Mouse (Mus musculus): ENCODE results near the gene Prpf40a. TPM values are rescaled to one million over a fixed set of nuclear protein-coding genes. Genes with fewer than 3 reads are reported as not detected.
A peak's percentile ranks its signal among the peaks of the same experiment; 100 is the strongest.

The Prpf40a gene
- 21.3 TPM for polyA plus RNA-seq (2012; fragmentation: generic; extraction: Trizol)
- long read RNA-seq, experiment 1, partial matches to known transcripts, result 13 of 23 reads
- long read RNA-seq, experiment 1, other reads (novel, unspliced or antisense), result 10 of 23 reads
- long read RNA-seq, experiment 2, partial matches to known transcripts, result 18 of 31 reads
- long read RNA-seq, experiment 2, other reads (novel, unspliced or antisense), result 13 of 31 reads

- H3K27me3 ChIP-seq (ENCODE audit: control insufficient read depth, insufficient read depth, insufficient read length), result no peaks in the 10 kb centered on the region
- peaks cover 91% of the 10 kb centered on the region for H3K79me2 ChIP-seq (ENCODE audit: control insufficient read depth, insufficient read depth)
- TF ChIP-seq MYOD1 (IDR thresholded peaks at IDR 0.05; ENCODE audit: control insufficient read depth, insufficient read length, low read depth) (no peak), MYOG (IDR thresholded peaks at IDR 0.05; ENCODE audit: control insufficient read depth, extremely low read depth, insufficient read length) (no peak), MAX (IDR thresholded peaks at IDR 0.05) (peak; percentile 56)
- H3K36me3 ChIP-seq (ENCODE audit: control insufficient read depth, insufficient read depth), result peaks cover 59% of the 10 kb centered on the region
- H3ac ChIP-seq (ENCODE audit: control insufficient read depth, insufficient read length, low read depth), result peak within 1 kb of the TSS; percentile 100
- peak within 1 kb of the TSS; percentile 97 for H3K4me3 ChIP-seq (ENCODE audit: insufficient read depth, poor library complexity, severe bottlenecking)
- H3K79me3 ChIP-seq (ENCODE audit: low read depth), result peaks cover 64% of the 10 kb centered on the region
Observed at GRCm38 (mm10) chr2:53190684-53191511, at the start of gene Prpf40a. Prpf40a (minus strand) TSS chr2:53191284.

GRCm38 (mm10) chr2:53222242-53222641, 31.2 kb upstream of the Prpf40a start:
- Histone ChIP-seq H3K4me3 (ENCODE audit: insufficient read depth, poor library complexity, severe bottlenecking) (no peak overlapping the region), H3K79me2 (ENCODE audit: control insufficient read depth, insufficient read depth) (no peaks in the 10 kb centered on the region), H3ac (ENCODE audit: control insufficient read depth, insufficient read length, low read depth) (no peak overlapping the region), H3K36me3 (ENCODE audit: control insufficient read depth, insufficient read depth) (peaks cover 17% of the 10 kb centered on the region), H3K27me3 (ENCODE audit: control insufficient read depth, insufficient read depth, insufficient read length) (no peaks in the 10 kb centered on the region), H3K79me3 (ENCODE audit: low read depth) (no peaks in the 10 kb centered on the region)
- TF ChIP-seq CEBPB (IDR thresholded peaks at IDR 0.05; ENCODE audit: low read depth) (no peak), MYOG (IDR thresholded peaks at IDR 0.05; ENCODE audit: control insufficient read depth, extremely low read depth, insufficient read length) (no peak), USF1 (IDR thresholded peaks at IDR 0.05; ENCODE audit: low read depth) (no peak), FOSL1 (IDR thresholded peaks at IDR 0.05; ENCODE audit: insufficient read depth, low read length, poor library complexity, severe bottlenecking) (no peak), MYOD1 (IDR thresholded peaks at IDR 0.05; ENCODE audit: control insufficient read depth, insufficient read length, low read depth) (no peak), MAX (IDR thresholded peaks at IDR 0.05) (no peak), CTCF (IDR thresholded peaks at IDR 0.05; ENCODE audit: control insufficient read depth, insufficient read depth, insufficient read length) (no peak)

- H3K27me3 ChIP-seq (ENCODE audit: control insufficient read depth, insufficient read depth, insufficient read length), result no peaks in the 10 kb centered on the region
- no peak for TF ChIP-seq USF1 (IDR thresholded peaks at IDR 0.05; ENCODE audit: low read depth)
- no peak for TF ChIP-seq CTCF (IDR thresholded peaks at IDR 0.05; ENCODE audit: control insufficient read depth, insufficient read depth, insufficient read length)
- TF ChIP-seq CEBPB (IDR thresholded peaks at IDR 0.05; ENCODE audit: low read depth), result no peak
- TF ChIP-seq MYOG (IDR thresholded peaks at IDR 0.05; ENCODE audit: control insufficient read depth, extremely low read depth, insufficient read length), result no peak
- no peak for TF ChIP-seq MAX (IDR thresholded peaks at IDR 0.05)
- TF ChIP-seq MYOD1 (IDR thresholded peaks at IDR 0.05; ENCODE audit: control insufficient read depth, insufficient read length, low read depth), result no peak
- no peak for TF ChIP-seq FOSL1 (IDR thresholded peaks at IDR 0.05; ENCODE audit: insufficient read depth, low read length, poor library complexity, severe bottlenecking)
- H3ac ChIP-seq (ENCODE audit: control insufficient read depth, insufficient read length, low read depth), result no peak overlapping the region
- H3K36me3 ChIP-seq (ENCODE audit: control insufficient read depth, insufficient read depth), result peaks cover 57% of the 10 kb centered on the region
- H3K4me3 ChIP-seq (ENCODE audit: insufficient read depth, poor library complexity, severe bottlenecking), result no peak overlapping the region
- peaks cover 12% of the 10 kb centered on the region for H3K79me3 ChIP-seq (ENCODE audit: low read depth)
- H3K79me2 ChIP-seq (ENCODE audit: control insufficient read depth, insufficient read depth), result peaks cover 30% of the 10 kb centered on the region
Observed at GRCm38 (mm10) chr2:53213493-53213892, 22.4 kb upstream of the Prpf40a start.

- TF ChIP-seq CEBPB (IDR thresholded peaks at IDR 0.05; ENCODE audit: low read depth), result no peak
- no peak for TF ChIP-seq FOSL1 (IDR thresholded peaks at IDR 0.05; ENCODE audit: insufficient read depth, low read length, poor library complexity, severe bottlenecking)
- no peak for TF ChIP-seq CTCF (IDR thresholded peaks at IDR 0.05; ENCODE audit: control insufficient read depth, insufficient read depth, insufficient read length)
- TF ChIP-seq MYOG (IDR thresholded peaks at IDR 0.05; ENCODE audit: control insufficient read depth, extremely low read depth, insufficient read length), result no peak
- no peak for TF ChIP-seq MYOD1 (IDR thresholded peaks at IDR 0.05; ENCODE audit: control insufficient read depth, insufficient read length, low read depth)
- TF ChIP-seq USF1 (IDR thresholded peaks at IDR 0.05; ENCODE audit: low read depth), result no peak
- no peak for TF ChIP-seq MAX (IDR thresholded peaks at IDR 0.05)
- Histone ChIP-seq H3K79me3 (ENCODE audit: low read depth) (peaks cover 21% of the 10 kb centered on the region), H3K79me2 (ENCODE audit: control insufficient read depth, insufficient read depth) (peaks cover 41% of the 10 kb centered on the region), H3K36me3 (ENCODE audit: control insufficient read depth, insufficient read depth) (peaks cover 63% of the 10 kb centered on the region), H3K4me3 (ENCODE audit: insufficient read depth, poor library complexity, severe bottlenecking) (no peak overlapping the region), H3ac (ENCODE audit: control insufficient read depth, insufficient read length, low read depth) (no peak overlapping the region), H3K27me3 (ENCODE audit: control insufficient read depth, insufficient read depth, insufficient read length) (no peaks in the 10 kb centered on the region)
Observed at GRCm38 (mm10) chr2:53206749-53207148, 15.7 kb upstream of the Prpf40a start.

- Histone ChIP-seq H3K27me3 (ENCODE audit: control insufficient read depth, insufficient read depth, insufficient read length) (no peaks in the 10 kb centered on the region), H3K79me2 (ENCODE audit: control insufficient read depth, insufficient read depth) (peaks cover 49% of the 10 kb centered on the region), H3K4me3 (ENCODE audit: insufficient read depth, poor library complexity, severe bottlenecking) (no peak overlapping the region), H3K36me3 (ENCODE audit: control insufficient read depth, insufficient read depth) (peaks cover 54% of the 10 kb centered on the region), H3ac (ENCODE audit: control insufficient read depth, insufficient read length, low read depth) (no peak overlapping the region), H3K79me3 (ENCODE audit: low read depth) (peaks cover 21% of the 10 kb centered on the region)
- TF ChIP-seq USF1 (IDR thresholded peaks at IDR 0.05; ENCODE audit: low read depth) (no peak), CTCF (IDR thresholded peaks at IDR 0.05; ENCODE audit: control insufficient read depth, insufficient read depth, insufficient read length) (no peak), MYOD1 (IDR thresholded peaks at IDR 0.05; ENCODE audit: control insufficient read depth, insufficient read length, low read depth) (no peak), MAX (IDR thresholded peaks at IDR 0.05) (no peak), CEBPB (IDR thresholded peaks at IDR 0.05; ENCODE audit: low read depth) (no peak), MYOG (IDR thresholded peaks at IDR 0.05; ENCODE audit: control insufficient read depth, extremely low read depth, insufficient read length) (no peak), FOSL1 (IDR thresholded peaks at IDR 0.05; ENCODE audit: insufficient read depth, low read length, poor library complexity, severe bottlenecking) (no peak)
Observed at GRCm38 (mm10) chr2:53204373-53205274, 13.5 kb upstream of the Prpf40a start.

Measured in C2C12 (cell line).